Mouse (Mus musculus): ENCODE measurements at regions not wholly inside any gene's neighbourhood (a gene's known extent, or its start where the extent isn't known, plus 50 kb on each side); places are given as distances from the start of the nearest gene placed in this dataset.

DNA sequence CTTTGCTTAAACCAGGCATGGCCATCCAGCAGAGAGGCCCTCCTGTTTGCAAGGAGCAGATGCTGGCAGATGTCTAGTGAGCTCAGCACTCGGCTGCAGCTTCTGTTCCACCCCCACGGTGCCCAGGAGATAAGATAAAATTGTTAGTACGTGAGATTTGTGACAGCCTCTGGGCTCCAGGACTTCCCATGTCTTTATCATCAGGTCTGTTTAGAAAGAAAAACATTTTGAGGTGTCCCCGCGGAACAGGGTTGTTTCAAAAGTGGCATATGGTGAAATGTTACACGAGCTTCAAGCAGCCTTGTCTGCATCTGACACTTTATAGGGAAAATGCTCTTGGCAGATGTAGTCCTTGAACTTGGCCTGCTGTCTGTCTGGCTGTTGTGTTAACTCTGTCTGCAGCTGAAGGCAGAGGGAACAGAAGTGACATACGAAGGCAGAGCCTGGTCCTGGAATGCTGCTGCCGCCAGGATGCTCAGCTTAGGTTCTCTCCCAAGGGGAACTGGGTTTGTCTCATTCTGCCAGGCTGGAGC is 219.1 kb upstream of the Dusp10 start:
- H3K4me2 ChIP-seq (ENCODE audit: low read depth) = no peak overlapping the region
- peak; percentile 71 for ATAC-seq
- H3K4me1 ChIP-seq (ENCODE audit: insufficient read depth) = no peaks in the 10 kb centered on the region
- no peaks in the 10 kb centered on the region for H3K9me3 ChIP-seq (ENCODE audit: low read length)
- WGBS = 47% methylated on average over 8 of the region's 8 CpGs
- no peak overlapping the region for H3K4me3 ChIP-seq (ENCODE audit: low read depth, low read length)
- no peaks in the 10 kb centered on the region for H3K27me3 ChIP-seq (ENCODE audit: insufficient read depth, low read length)
- no peak for TF ChIP-seq CTCF (IDR thresholded peaks at IDR 0.05; ENCODE audit: low read depth)
- H3K27ac ChIP-seq (ENCODE audit: low read depth, low read length) = no peak overlapping the region
- peak; percentile 67 for DNase-seq
- no peaks in the 10 kb centered on the region for H3K36me3 ChIP-seq (ENCODE audit: insufficient read depth)
- no peak overlapping the region for H3K9ac ChIP-seq

GRCm38 (mm10) chr1:183802351-183802750 is 210.8 kb upstream of the Dusp10 start:
- no peaks in the 10 kb centered on the region for H3K27me3 ChIP-seq (ENCODE audit: insufficient read depth, low read length)
- ATAC-seq = no peak
- DNase-seq = no peak
- no peaks in the 10 kb centered on the region for H3K4me1 ChIP-seq (ENCODE audit: insufficient read depth)
- WGBS = 86% methylated on average over 4 of the region's 4 CpGs
- H3K27ac ChIP-seq (ENCODE audit: low read depth, low read length) = no peak overlapping the region
- no peak for TF ChIP-seq CTCF (IDR thresholded peaks at IDR 0.05; ENCODE audit: low read depth)
- no peak overlapping the region for H3K9ac ChIP-seq
- H3K4me3 ChIP-seq (ENCODE audit: low read depth, low read length) = no peak overlapping the region
- no peaks in the 10 kb centered on the region for H3K36me3 ChIP-seq (ENCODE audit: insufficient read depth)
- H3K4me2 ChIP-seq (ENCODE audit: low read depth) = no peak overlapping the region
- no peaks in the 10 kb centered on the region for H3K9me3 ChIP-seq (ENCODE audit: low read length)

DNA sequence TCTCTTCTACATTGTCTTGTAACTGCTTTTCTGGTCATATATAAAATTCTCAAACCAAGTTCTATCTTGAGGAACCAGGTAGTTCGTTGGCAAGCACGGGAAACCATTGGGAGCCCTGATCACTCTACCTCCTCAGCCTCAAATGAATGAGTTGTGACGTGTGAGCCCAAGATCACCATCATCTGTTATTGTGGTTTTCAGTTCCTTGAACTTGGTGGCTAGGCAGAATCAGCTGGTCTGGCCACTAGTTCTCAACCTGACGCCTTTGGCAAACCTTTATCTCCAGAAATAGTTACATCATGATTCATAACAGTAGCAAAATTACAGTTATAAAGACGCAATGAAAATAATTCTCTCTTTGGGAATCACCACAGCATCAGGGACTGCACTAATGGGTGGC is 209.7 kb upstream of the Dusp10 start:
- Histone ChIP-seq H3K9me3 (ENCODE audit: low read length) (no peaks in the 10 kb centered on the region), H3K36me3 (ENCODE audit: insufficient read depth) (no peaks in the 10 kb centered on the region), H3K9ac (no peak overlapping the region), H3K4me2 (ENCODE audit: low read depth) (no peak overlapping the region), H3K27ac (ENCODE audit: low read depth, low read length) (no peak overlapping the region), H3K4me1 (ENCODE audit: insufficient read depth) (no peaks in the 10 kb centered on the region), H3K4me3 (ENCODE audit: low read depth, low read length) (no peak overlapping the region), H3K27me3 (ENCODE audit: insufficient read depth, low read length) (no peaks in the 10 kb centered on the region)
- WGBS = 92% methylated on average over 5 of the region's 5 CpGs
- TF ChIP-seq CTCF (IDR thresholded peaks at IDR 0.05; ENCODE audit: low read depth) = no peak
- ATAC-seq (no peak), DNase-seq (no peak)

DNA sequence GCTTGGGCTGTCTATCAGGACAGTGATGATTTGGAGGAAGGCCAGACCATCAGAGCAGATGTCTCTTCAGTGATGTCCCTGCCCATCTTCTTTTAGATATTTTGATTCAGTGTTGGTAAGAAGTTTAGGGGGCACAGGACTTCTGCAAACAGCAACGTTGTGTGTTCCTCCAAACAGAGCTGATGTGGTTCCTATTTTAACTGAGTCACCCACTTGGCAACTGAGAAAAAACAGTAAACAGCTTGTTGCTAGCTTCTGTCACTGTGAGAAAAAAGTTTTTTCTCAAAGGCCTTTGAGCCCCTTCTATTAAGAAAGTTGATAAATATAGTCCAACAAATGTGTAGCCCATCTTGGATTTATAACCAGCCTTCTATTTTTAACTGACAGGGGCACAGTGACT is 209.3 kb upstream of the Dusp10 start:
- WGBS = 65% methylated on average over 1 of the region's 1 CpGs
- H3K4me1 ChIP-seq (ENCODE audit: insufficient read depth) = no peaks in the 10 kb centered on the region
- no peak overlapping the region for H3K4me2 ChIP-seq (ENCODE audit: low read depth)
- no peak for DNase-seq
- no peak for TF ChIP-seq CTCF (IDR thresholded peaks at IDR 0.05; ENCODE audit: low read depth)
- no peaks in the 10 kb centered on the region for H3K9me3 ChIP-seq (ENCODE audit: low read length)
- ATAC-seq = no peak
- no peak overlapping the region for H3K4me3 ChIP-seq (ENCODE audit: low read depth, low read length)
- no peaks in the 10 kb centered on the region for H3K36me3 ChIP-seq (ENCODE audit: insufficient read depth)
- no peak overlapping the region for H3K9ac ChIP-seq
- no peak overlapping the region for H3K27ac ChIP-seq (ENCODE audit: low read depth, low read length)
- H3K27me3 ChIP-seq (ENCODE audit: insufficient read depth, low read length) = no peaks in the 10 kb centered on the region

DNA sequence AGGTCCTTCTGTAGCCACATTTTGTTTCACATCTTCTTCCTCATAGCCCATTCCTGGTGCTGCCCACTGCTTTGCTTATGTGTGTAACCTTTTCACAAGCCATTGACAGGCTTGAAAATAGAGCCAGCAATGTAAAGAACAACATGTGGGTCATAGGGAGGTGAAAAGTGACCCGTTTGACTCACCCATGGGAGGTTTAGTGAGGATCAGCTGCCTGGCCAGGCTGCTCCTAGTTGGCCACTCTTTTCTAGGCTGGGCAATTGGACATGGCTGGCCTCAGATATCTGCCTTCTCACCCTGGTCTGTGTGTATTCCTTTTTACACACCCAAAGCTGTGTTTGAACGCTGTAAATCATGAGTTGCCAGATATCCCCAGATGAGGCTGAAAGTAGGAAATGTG is 208.8 kb upstream of the Dusp10 start:
- H3K36me3 ChIP-seq (ENCODE audit: insufficient read depth) = no peaks in the 10 kb centered on the region
- H3K4me1 ChIP-seq (ENCODE audit: insufficient read depth) = no peaks in the 10 kb centered on the region
- DNase-seq = no peak
- ATAC-seq = no peak
- no peak overlapping the region for H3K9ac ChIP-seq
- TF ChIP-seq CTCF (IDR thresholded peaks at IDR 0.05; ENCODE audit: low read depth) = no peak
- no peak overlapping the region for H3K27ac ChIP-seq (ENCODE audit: low read depth, low read length)
- no peaks in the 10 kb centered on the region for H3K9me3 ChIP-seq (ENCODE audit: low read length)
- 82% methylated on average over 2 of the region's 2 CpGs for WGBS
- H3K4me3 ChIP-seq (ENCODE audit: low read depth, low read length) = no peak overlapping the region
- H3K4me2 ChIP-seq (ENCODE audit: low read depth) = no peak overlapping the region
- H3K27me3 ChIP-seq (ENCODE audit: insufficient read depth, low read length) = no peaks in the 10 kb centered on the region

DNA sequence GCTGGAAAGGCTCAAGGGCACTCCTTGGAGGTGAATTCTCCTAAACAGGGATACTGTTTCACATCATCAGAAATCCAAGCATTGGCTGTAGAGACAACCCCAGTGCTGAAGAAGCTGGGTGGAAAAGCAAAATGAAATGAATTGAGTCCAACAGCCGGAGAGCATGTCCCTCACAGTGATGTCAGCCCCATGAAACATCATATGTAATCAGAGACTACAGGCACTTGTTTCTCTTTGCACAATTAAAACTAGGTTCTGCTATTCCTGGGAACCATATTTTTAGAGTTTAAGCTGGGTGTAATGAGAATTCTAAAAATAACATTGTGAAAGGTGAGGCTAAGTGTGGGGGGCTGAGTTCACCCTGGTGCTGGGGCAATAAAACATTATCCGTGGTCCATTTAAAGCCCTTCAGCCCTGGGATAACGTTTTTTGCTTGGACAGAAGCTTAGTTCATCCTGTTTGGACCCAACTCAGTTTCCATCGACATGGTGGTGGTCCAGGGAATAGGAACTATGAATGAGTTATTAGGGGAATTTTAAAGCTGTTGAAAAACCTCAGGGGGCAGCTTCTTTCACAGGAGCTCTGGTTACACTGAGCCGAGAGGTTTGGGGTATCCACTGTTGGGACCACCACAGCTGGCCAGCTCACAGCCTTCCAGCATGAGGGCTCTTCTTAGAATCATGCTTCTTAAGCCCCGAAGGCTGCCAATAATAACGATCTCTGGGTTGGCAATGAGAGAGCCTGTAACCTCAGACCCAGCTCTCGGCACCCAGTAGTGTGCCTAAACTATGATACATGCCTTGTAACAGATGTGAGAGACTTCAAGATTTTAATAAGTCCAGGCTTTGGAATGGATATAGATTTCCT is 206.0 kb upstream of the Dusp10 start:
- TF ChIP-seq CTCF (IDR thresholded peaks at IDR 0.05; ENCODE audit: low read depth) = no peak
- Histone ChIP-seq H3K36me3 (ENCODE audit: insufficient read depth) (no peaks in the 10 kb centered on the region), H3K9me3 (ENCODE audit: low read length) (no peaks in the 10 kb centered on the region), H3K27me3 (ENCODE audit: insufficient read depth, low read length) (no peaks in the 10 kb centered on the region), H3K4me2 (ENCODE audit: low read depth) (no peak overlapping the region), H3K9ac (no peak overlapping the region), H3K4me1 (ENCODE audit: insufficient read depth) (no peaks in the 10 kb centered on the region), H3K4me3 (ENCODE audit: low read depth, low read length) (no peak overlapping the region), H3K27ac (ENCODE audit: low read depth, low read length) (no peak overlapping the region)
- ATAC-seq (no peak), DNase-seq (no peak)
- 77% methylated on average over 8 of the region's 8 CpGs for WGBS

- DNase-seq (no peak), ATAC-seq (no peak)
- Histone ChIP-seq H3K4me1 (ENCODE audit: insufficient read depth) (no peaks in the 10 kb centered on the region), H3K27ac (ENCODE audit: low read depth, low read length) (no peak overlapping the region), H3K9me3 (ENCODE audit: low read length) (no peaks in the 10 kb centered on the region), H3K4me3 (ENCODE audit: low read depth, low read length) (no peak overlapping the region), H3K4me2 (ENCODE audit: low read depth) (no peak overlapping the region), H3K27me3 (ENCODE audit: insufficient read depth, low read length) (no peaks in the 10 kb centered on the region), H3K36me3 (ENCODE audit: insufficient read depth) (no peaks in the 10 kb centered on the region), H3K9ac (no peak overlapping the region)
- no peak for TF ChIP-seq CTCF (IDR thresholded peaks at IDR 0.05; ENCODE audit: low read depth)
- WGBS = 88% methylated on average over 2 of the region's 2 CpGs
These were observed 204.9 kb upstream of the Dusp10 start for GRCm38 (mm10) chr1:183808168-183808567.

Measured in forebrain, postnatal 0 days (tissue).